Mouse (Mus musculus): ENCODE measurements at regions not wholly inside any gene's neighbourhood (a gene's known extent, or its start where the extent isn't known, plus 50 kb on each side); places are given as distances from the start of the nearest gene placed in this dataset.

- WGBS, result 72% methylated on average over 4 of the region's 4 CpGs
- H3K9me3 ChIP-seq (replicated peaks), result no peaks in the 10 kb centered on the region
- no peak for ATAC-seq (ENCODE audit: insufficient number of reproducible peaks, low FRiP score)
- H3K4me1 ChIP-seq (replicated peaks), result no peaks in the 10 kb centered on the region
- no peak overlapping the region for H3K4me2 ChIP-seq
- no peaks in the 10 kb centered on the region for H3K36me3 ChIP-seq
- no peaks in the 10 kb centered on the region for H3K27me3 ChIP-seq (replicated peaks)
- no peak overlapping the region for H3K4me3 ChIP-seq
- H3K27ac ChIP-seq (ENCODE audit: poor library complexity, severe bottlenecking), result no peak overlapping the region
- no peak overlapping the region for H3K9ac ChIP-seq
Measured at GRCm38 (mm10) chr11:111706882-111707281, 640.9 kb downstream of the Kcnj2 start.

GRCm38 (mm10) chr11:111715401-111715800 lies 649.4 kb downstream of the Kcnj2 start:
- Histone ChIP-seq H3K36me3 (no peaks in the 10 kb centered on the region), H3K27me3 (replicated peaks) (no peaks in the 10 kb centered on the region), H3K9ac (no peak overlapping the region), H3K4me1 (replicated peaks) (no peaks in the 10 kb centered on the region), H3K9me3 (replicated peaks) (no peaks in the 10 kb centered on the region), H3K4me3 (no peak overlapping the region), H3K27ac (ENCODE audit: poor library complexity, severe bottlenecking) (no peak overlapping the region), H3K4me2 (no peak overlapping the region)
- no peak for ATAC-seq (ENCODE audit: insufficient number of reproducible peaks, low FRiP score)
- WGBS, result 83% methylated on average over 5 of the region's 5 CpGs

- Histone ChIP-seq H3K4me2 (no peak overlapping the region), H3K36me3 (no peaks in the 10 kb centered on the region), H3K9ac (no peak overlapping the region), H3K4me1 (replicated peaks) (no peaks in the 10 kb centered on the region), H3K9me3 (replicated peaks) (no peaks in the 10 kb centered on the region), H3K4me3 (no peak overlapping the region), H3K27me3 (replicated peaks) (no peaks in the 10 kb centered on the region), H3K27ac (ENCODE audit: poor library complexity, severe bottlenecking) (no peak overlapping the region)
- ATAC-seq (ENCODE audit: insufficient number of reproducible peaks, low FRiP score), result no peak
- 59% methylated on average over 4 of the region's 4 CpGs for WGBS
Measured at GRCm38 (mm10) chr11:111722276-111722675, 656.3 kb downstream of the Kcnj2 start.

GRCm38 (mm10) chr11:111728148-111728547 lies 662.2 kb downstream of the Kcnj2 start:
- Histone ChIP-seq H3K27ac (ENCODE audit: poor library complexity, severe bottlenecking) (no peak overlapping the region), H3K9ac (no peak overlapping the region), H3K27me3 (replicated peaks) (no peaks in the 10 kb centered on the region), H3K36me3 (no peaks in the 10 kb centered on the region), H3K4me1 (replicated peaks) (peaks cover 5% of the 10 kb centered on the region; the same call in 1 of the 2 replicates), H3K4me3 (no peak overlapping the region), H3K4me2 (no peak overlapping the region), H3K9me3 (replicated peaks) (no peaks in the 10 kb centered on the region)
- WGBS, result 83% methylated on average over 4 of the region's 4 CpGs
- ATAC-seq (ENCODE audit: insufficient number of reproducible peaks, low FRiP score), result no peak

- H3K4me3 ChIP-seq, result no peak overlapping the region
- peaks cover 5% of the 10 kb centered on the region; the same call in 1 of the 2 replicates for H3K4me1 ChIP-seq (replicated peaks)
- peak overlapping the region; percentile 33; the same call in 1 of the 2 replicates for H3K4me2 ChIP-seq
- H3K36me3 ChIP-seq, result no peaks in the 10 kb centered on the region
- no peaks in the 10 kb centered on the region for H3K9me3 ChIP-seq (replicated peaks)
- no peak for ATAC-seq (ENCODE audit: insufficient number of reproducible peaks, low FRiP score)
- 18% methylated on average over 8 of the region's 8 CpGs for WGBS
- no peak overlapping the region for H3K9ac ChIP-seq
- H3K27ac ChIP-seq (ENCODE audit: poor library complexity, severe bottlenecking), result no peak overlapping the region
- H3K27me3 ChIP-seq (replicated peaks), result no peaks in the 10 kb centered on the region
Measured at GRCm38 (mm10) chr11:111732096-111732495, 666.1 kb downstream of the Kcnj2 start.

GRCm38 (mm10) chr11:111735446-111735845 lies 669.5 kb downstream of the Kcnj2 start:
- Histone ChIP-seq H3K9ac (no peak overlapping the region), H3K4me3 (no peak overlapping the region), H3K9me3 (replicated peaks) (no peaks in the 10 kb centered on the region), H3K27ac (ENCODE audit: poor library complexity, severe bottlenecking) (no peak overlapping the region), H3K4me1 (replicated peaks) (peaks cover 5% of the 10 kb centered on the region; the same call in 1 of the 2 replicates), H3K27me3 (replicated peaks) (no peaks in the 10 kb centered on the region), H3K36me3 (no peaks in the 10 kb centered on the region), H3K4me2 (no peak overlapping the region)
- ATAC-seq (ENCODE audit: insufficient number of reproducible peaks, low FRiP score), result no peak
- WGBS, result 93% methylated on average over 1 of the region's 1 CpGs

- Histone ChIP-seq H3K4me2 (no peak overlapping the region), H3K4me3 (no peak overlapping the region), H3K27ac (ENCODE audit: poor library complexity, severe bottlenecking) (no peak overlapping the region), H3K9me3 (replicated peaks) (no peaks in the 10 kb centered on the region), H3K36me3 (no peaks in the 10 kb centered on the region), H3K4me1 (replicated peaks) (peaks cover 5% of the 10 kb centered on the region; the same call in 1 of the 2 replicates), H3K27me3 (replicated peaks) (no peaks in the 10 kb centered on the region), H3K9ac (no peak overlapping the region)
- ATAC-seq (ENCODE audit: insufficient number of reproducible peaks, low FRiP score), result no peak
- WGBS, result 77% methylated on average over 5 of the region's 5 CpGs
Measured at GRCm38 (mm10) chr11:111735961-111736360, 670.0 kb downstream of the Kcnj2 start.

GRCm38 (mm10) chr11:111743356-111743755 lies 677.4 kb downstream of the Kcnj2 start:
- H3K4me3 ChIP-seq, result no peak overlapping the region
- no peaks in the 10 kb centered on the region for H3K27me3 ChIP-seq (replicated peaks)
- no peak overlapping the region for H3K27ac ChIP-seq (ENCODE audit: poor library complexity, severe bottlenecking)
- no peaks in the 10 kb centered on the region for H3K9me3 ChIP-seq (replicated peaks)
- no peaks in the 10 kb centered on the region for H3K36me3 ChIP-seq
- no peak overlapping the region for H3K4me2 ChIP-seq
- 59% methylated on average over 6 of the region's 6 CpGs for WGBS
- H3K9ac ChIP-seq, result no peak overlapping the region
- no peak for ATAC-seq (ENCODE audit: insufficient number of reproducible peaks, low FRiP score)
- peaks cover 3% of the 10 kb centered on the region for H3K4me1 ChIP-seq (replicated peaks)

- Histone ChIP-seq H3K9ac (no peak overlapping the region), H3K27ac (ENCODE audit: poor library complexity, severe bottlenecking) (no peak overlapping the region), H3K4me2 (no peak overlapping the region), H3K4me3 (no peak overlapping the region), H3K9me3 (replicated peaks) (no peaks in the 10 kb centered on the region), H3K36me3 (no peaks in the 10 kb centered on the region), H3K27me3 (replicated peaks) (no peaks in the 10 kb centered on the region), H3K4me1 (replicated peaks) (peaks cover 3% of the 10 kb centered on the region)
- WGBS, result 51% methylated on average over 7 of the region's 7 CpGs
- no peak for ATAC-seq (ENCODE audit: insufficient number of reproducible peaks, low FRiP score)
Measured at GRCm38 (mm10) chr11:111747262-111747946, 681.4 kb downstream of the Kcnj2 start.

GRCm38 (mm10) chr11:111747947-111748322 lies 682.0 kb downstream of the Kcnj2 start:
- ATAC-seq (ENCODE audit: insufficient number of reproducible peaks, low FRiP score), result peak; percentile 57; the same call in 1 of the 2 replicates
- H3K4me1 ChIP-seq (replicated peaks), result peaks cover 3% of the 10 kb centered on the region
- H3K4me3 ChIP-seq, result no peak overlapping the region
- no peak overlapping the region for H3K27ac ChIP-seq (ENCODE audit: poor library complexity, severe bottlenecking)
- WGBS, result 5% methylated on average over 2 of the region's 2 CpGs
- no peaks in the 10 kb centered on the region for H3K9me3 ChIP-seq (replicated peaks)
- H3K27me3 ChIP-seq (replicated peaks), result no peaks in the 10 kb centered on the region
- no peak overlapping the region for H3K9ac ChIP-seq
- H3K36me3 ChIP-seq, result no peaks in the 10 kb centered on the region
- H3K4me2 ChIP-seq, result no peak overlapping the region

- Histone ChIP-seq H3K27me3 (replicated peaks) (no peaks in the 10 kb centered on the region), H3K9me3 (replicated peaks) (no peaks in the 10 kb centered on the region), H3K4me2 (no peak overlapping the region), H3K4me1 (replicated peaks) (peaks cover 3% of the 10 kb centered on the region), H3K36me3 (no peaks in the 10 kb centered on the region), H3K4me3 (no peak overlapping the region), H3K27ac (ENCODE audit: poor library complexity, severe bottlenecking) (no peak overlapping the region), H3K9ac (no peak overlapping the region)
- WGBS, result 85% methylated on average over 1 of the region's 1 CpGs
- no peak for ATAC-seq (ENCODE audit: insufficient number of reproducible peaks, low FRiP score)
Measured at GRCm38 (mm10) chr11:111748496-111748895, 682.5 kb downstream of the Kcnj2 start.

GRCm38 (mm10) chr11:111754735-111755134 lies 688.8 kb downstream of the Kcnj2 start:
- ATAC-seq (ENCODE audit: insufficient number of reproducible peaks, low FRiP score), result no peak

More at GRCm38 (mm10) chr11:111754735-111755134, 688.8 kb downstream of the Kcnj2 start:
- WGBS, result 74% methylated on average over 2 of the region's 2 CpGs
- H3K27ac ChIP-seq (ENCODE audit: poor library complexity, severe bottlenecking), result no peak overlapping the region
- H3K36me3 ChIP-seq, result no peaks in the 10 kb centered on the region
- no peaks in the 10 kb centered on the region for H3K9me3 ChIP-seq (replicated peaks)
- no peak overlapping the region for H3K9ac ChIP-seq
- H3K4me3 ChIP-seq, result no peak overlapping the region
- H3K27me3 ChIP-seq (replicated peaks), result no peaks in the 10 kb centered on the region
- H3K4me1 ChIP-seq (replicated peaks), result no peaks in the 10 kb centered on the region
- no peak overlapping the region for H3K4me2 ChIP-seq

Measured in heart, embryonic 12.5 days (tissue).